Mouse (Mus musculus): ENCODE results near the gene Rbm47.

Gene Rbm47

DNA sequence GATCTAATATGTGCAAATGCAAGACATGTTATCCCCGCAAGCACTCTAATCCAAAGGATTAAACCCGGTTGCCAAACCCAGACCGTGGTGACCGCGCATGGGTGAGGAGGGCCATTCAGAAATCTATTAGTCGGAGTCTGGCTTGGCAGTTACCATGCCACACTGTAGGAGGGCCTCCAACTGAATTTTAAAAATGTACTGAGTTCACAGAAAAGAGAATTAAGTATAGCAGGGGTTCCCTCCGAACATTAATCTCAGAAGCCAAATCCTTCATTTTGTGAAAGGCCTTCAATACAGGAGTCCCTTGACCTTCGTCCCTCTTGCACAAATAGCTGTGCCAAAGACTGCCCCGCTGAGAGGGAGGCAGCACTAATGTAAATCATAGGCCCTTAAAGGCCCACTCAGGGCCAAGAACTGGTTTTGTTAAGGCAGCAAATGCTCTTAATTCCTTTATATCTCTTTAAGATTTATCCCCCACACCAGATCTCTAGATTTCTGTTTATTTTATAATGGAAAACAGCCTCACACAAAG lies 16.4 kb downstream of the Rbm47 start:
- peak; percentile 44 for DNase-seq

DNA sequence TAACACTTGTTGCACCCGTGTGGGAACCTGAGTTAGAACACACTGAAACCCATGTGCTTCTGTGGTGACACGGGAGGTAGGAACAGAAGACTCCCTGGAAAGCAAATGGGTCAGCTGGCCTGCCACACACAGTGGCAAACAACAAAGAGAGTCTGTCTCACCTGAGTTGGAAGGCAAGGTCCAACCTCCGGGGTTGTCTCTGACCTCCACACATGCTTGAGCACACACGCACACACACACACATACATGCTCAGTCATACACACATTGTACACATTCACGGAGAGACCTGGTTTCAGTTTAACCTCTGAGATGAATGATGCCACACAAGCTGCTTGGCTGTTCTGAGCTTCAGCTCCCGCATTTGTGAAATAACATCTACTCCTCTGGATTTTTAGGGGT lies 18.3 kb downstream of the Rbm47 start:
- DNase-seq: no peak

DNA sequence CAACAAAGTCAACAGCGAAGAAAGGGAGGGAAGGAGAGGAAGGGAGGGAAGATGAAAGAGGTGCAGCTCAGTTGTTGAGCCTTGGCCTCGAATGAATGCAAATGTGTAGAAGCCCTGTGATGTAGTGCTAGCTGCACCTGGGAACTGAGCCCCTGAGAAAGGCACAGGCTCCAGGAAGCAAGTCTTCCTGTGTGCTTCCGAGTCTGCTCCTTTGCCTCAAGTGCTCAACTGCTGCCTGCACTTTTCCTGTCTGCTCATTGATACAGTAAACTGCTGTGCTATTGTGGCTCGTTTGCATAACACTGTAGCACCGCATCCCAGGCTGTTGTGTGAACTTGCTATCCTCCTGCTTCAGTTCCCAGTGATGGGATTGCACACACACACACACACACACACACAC lies 19.4 kb downstream of the Rbm47 start:
- no peak for DNase-seq

DNA sequence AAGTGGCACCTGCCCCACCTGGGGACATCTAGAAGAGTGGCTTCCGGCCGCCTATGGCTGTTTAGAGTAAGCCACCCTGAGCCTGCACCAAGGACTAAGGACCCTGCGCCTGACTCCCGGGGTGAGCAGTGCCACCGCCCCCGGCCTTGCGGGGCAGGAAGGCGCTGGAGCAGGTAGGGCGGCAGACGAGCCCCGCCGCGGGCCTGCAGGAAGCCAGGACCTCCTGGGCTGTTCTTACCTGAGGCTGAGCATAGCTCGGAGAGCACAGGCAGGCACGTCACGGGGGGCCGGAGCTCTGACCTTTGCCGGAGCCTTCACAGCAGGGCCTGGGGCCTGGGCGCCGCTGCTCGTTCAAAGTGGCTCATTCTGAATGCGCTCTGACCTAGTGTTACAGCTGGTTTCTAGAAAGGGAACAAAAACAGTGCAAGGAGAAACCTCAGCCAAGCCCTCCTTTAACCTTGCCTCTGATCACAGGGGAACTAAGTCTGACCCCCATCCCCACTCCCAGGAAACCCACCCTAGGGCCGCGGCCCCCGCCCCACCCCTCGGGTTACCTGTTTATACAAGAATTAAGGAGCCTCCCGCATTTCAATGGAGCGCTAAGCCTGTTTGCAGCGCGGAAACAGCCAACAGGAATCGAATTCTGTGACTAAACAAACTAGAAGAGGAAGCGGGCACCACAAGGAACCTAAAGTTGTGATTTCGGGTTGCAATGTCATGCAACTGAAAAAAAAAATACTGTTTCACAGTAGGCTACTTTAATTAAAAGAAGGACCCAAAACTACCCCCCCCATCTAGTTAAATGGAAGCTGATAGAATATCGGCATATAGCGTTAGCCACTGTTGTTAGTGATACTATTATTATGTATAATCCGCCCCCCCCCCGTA lies 21.4 kb downstream of the Rbm47 start:
- peak; percentile 79 for DNase-seq

DNA sequence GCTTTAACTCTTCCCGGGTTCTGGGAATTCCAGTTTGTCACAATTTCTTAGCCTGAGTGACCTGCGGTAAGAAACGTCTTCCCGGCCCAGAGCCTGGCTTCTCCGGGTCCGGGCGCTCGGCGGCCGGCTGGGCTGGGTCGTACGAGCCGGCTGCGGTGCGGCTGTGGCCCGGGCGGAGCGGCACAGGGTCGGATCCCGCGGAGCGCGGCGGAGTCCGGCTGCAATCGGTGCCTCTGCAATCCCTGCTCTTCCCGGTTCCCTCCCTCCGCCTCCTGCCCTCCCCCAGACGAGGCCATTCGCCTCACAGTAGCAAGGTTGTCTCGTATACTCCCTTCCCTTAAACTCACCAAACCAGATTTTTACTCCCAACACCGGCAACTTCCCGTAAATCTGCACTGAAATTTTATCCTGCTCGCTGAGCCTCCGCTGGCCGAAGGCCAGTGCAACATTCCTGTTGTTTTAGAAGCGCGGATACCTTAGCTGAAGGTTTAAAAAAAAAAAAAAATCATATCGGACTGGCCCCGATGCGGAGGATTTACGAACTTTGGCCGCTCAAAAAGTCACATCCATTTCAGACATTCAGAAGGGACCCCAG lies 22.1 kb downstream of the Rbm47 start:
- DNase-seq: peak; percentile 80

DNA sequence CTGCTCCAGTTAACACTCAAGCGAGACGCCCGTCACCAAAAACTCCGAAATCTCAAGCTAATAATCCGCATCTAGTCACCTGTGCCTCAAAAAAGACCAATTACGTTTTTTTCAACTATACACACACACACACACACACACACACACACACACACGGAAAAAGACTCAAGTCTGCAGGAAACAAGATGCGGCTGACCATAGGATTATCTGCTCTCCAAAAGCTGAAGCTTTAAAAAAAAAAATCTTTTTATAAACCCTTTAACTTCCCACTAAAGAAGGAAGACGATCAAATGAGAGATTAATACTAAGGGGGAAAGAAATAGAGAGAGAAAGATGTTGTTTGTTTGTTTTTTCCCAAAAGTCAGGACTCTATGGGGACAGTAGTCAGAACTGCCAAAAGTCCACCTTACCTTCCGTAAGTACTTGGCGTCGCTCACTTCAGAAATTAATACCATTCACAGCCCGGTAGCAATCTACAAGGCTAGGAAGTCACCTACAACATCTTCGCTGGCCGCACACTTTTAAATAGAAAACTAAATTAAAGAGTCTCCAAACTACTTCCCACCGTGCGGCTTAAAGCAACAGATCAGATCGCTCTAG lies 22.7 kb downstream of the Rbm47 start:
- no peak for DNase-seq

DNA sequence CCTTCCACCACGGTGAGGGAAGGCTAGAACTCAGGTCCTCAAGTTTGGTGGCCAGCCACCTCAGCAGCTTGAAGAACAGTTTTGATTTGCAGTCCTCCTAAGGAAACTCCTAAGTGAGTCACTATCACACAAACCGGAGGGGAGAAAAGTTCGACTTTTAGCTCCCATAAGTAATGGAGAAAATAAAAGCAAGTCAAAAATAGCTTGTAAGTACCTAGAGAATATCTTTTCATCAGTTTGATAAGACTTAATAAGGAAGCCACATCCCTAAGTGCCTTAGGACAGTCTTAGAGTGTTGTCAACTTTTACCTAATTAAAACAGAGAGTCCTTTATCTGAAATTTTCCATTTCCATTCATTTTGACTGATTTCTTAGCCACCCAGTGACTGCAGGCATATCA lies 23.3 kb downstream of the Rbm47 start:
- DNase-seq: no peak

DNA sequence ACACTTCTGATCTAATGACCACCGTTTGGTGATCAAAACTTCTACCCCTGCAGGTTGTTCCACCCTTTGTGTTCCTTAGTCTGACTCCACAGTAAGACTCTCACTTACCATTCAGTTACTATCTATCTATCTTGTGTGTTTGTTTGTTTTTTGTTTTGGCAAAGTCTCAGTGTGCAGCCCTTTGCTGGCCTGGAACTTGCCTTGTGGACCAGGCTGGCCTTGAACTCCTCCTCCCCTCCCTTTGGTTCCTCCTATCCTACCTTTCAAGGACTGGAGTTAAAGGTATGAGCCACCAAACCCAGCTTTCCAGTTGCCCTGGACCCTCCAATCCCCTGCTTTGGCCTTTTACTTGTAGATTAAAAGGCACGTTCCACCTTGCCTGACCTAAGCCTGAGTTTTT lies 23.8 kb downstream of the Rbm47 start:
- no peak for DNase-seq

DNA sequence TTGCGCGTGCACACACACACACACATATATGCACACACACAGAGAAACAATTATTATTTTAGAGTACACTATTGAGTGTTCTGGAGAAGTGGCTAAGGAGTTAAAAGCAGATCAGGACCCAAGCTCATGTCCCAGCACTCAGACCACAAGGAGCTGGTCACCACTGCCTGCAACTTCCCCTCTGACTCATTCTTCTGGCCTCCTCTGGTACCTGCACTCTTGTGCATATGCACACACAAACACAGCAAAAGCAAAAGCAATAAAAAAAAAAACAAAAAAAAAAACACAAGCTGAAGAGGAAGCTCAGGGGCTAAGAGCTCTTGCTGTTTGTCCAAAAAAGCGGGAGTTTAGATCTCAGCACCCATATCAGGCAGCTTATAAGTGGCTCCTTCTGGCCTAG lies 25.6 kb downstream of the Rbm47 start:
- no peak for DNase-seq

DNA sequence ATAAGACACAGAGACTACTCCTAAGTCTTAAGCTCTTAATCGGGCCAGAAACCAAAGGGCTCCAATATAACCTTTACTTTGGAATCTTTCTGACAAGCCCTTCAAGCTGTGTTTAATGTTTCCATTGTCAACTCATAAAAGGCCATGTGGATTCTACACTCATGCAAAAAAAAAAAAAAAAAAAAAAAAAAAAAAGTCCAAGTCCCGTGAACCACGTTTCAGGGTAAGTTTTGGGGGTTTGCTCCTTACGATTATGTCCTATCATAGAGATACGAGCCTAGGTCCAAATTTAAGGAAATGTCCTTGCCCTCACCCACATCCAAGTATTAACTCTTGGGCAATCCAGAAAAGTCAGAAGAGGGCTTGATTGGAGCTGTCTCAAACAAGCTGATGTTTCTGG lies 27.3 kb downstream of the Rbm47 start:
- no peak for DNase-seq

DNA sequence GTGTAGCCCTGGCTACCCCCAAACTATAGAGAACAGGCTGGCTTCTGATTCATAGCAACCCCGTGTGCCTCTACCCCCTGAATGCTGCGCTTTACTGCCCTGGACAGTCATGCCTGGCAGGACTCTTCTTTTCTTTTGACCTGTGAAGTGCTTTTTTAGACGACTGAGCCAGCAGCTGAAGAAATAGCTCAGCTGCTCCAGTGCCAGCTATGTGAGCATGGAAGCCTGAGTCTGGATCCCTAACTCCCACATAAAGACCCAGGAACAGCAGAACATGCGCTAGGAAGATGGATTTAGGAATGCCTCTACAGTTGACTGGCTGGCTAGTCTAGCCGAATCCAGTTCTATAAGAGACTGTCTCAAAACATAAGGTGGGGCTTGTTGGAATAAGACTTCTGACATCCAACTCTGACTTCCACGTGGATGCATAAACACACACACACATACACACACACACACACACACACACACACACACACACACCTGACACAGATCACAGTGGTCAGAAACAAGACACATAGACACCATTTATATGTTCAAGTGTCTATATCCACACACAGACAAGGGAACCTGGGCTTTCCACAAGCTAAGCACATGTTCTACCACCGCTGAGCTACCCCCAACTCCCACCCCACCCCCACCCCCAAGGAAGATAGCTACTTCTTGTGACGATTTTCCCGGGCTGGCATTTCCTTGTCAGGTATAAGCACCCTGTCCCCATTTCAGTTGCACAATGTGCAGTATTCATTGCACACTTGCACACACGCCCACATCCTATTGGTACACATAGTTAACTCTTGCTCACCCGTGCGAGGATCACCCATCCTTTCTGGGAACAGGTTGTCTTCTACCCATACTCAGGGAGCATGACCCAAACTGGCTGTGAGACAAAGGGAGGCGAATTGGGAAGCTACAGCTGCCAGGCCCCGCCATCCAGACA lies 29.6 kb downstream of the Rbm47 start:
- DNase-seq: no peak

DNA sequence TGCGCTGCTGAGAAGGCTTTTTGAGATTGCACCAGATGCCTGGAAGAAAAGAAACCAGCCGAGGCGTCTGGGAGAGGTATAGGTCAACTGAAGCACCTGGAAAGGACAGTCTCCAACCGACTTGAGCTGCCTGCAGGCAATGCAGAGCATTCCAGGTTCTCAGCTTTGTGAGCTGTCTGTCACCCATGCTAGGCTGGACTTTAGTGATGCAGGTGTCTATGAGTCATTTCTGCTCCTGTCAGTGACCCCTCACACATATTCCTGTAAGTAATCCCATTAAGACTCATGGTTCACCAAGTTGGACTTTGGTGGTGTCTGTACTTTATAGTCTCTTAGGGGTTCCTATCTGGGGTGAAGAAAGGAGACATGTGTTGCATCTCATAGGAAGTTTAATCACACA lies 31.4 kb downstream of the Rbm47 start:
- peak; percentile 40 for DNase-seq

DNA sequence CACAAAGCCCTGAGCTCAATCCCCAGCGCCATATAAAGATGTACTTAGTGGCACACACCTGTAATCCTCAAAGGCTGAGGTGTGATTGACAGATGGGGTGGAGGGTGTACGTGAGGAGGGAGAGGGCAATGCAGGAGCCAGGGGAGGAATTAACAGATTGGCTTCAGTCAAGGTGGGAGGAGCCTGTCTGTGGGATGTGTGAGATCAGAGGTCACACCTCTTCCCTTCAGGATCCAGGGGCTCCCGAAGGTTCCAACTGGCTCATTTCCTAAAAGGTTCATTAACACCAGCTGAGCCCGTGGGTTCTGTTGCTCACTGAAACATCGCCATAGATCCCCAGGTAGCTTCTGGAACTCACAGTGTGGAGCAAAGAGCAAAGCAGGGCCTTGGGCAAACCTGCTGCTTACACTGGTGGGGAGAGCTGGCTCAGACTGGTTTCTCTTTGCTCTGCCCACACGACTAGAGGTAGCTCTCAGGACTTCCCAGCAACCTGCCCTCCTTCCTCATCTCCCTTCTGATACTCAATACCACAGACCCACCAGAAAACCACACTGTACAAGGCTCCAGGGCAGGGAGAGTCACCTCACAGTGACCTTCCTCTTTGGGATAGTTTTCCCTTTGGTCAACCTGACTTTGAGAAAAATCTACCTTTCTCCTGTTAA lies 33.2 kb downstream of the Rbm47 start:
- DNase-seq: peak; percentile 74

DNA sequence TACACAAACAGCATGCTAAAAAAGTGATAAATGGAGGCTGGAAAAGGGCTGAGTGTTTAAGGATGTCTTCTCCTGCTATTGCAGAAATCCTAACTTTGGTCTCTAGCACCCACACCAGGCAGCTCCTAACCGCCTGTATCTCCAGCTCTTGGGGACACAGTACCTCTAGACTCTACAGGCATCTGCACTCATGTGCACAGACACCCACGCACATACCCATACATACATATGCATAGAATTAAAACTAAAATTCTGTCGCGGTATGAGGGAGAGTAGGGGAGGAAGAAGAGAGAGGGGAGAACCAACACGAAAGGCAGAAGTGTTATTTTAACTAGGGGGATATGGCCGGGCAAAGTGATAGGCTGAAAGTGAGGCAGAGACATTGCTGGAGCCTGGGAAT lies 33.7 kb downstream of the Rbm47 start:
- DNase-seq: no peak

DNA sequence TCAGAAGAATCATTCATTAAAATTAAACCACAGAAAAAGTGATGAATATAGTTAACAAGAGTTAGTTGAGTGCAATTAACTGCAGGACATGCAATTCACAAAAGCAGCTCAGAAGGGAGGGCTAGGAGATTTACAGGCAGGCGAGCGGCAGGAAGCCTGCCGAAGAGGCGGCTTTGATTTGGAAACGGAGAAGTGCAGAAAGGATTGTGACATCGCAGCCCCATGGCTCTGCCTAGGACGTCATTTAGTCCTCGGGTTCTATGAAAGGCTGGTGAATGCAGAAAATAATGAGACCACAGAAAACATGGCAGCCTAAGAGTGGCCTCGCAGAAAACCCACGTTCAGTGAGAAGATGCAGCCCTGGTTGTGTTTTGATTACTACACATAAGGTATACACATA lies 34.3 kb downstream of the Rbm47 start:
- DNase-seq: no peak

DNA sequence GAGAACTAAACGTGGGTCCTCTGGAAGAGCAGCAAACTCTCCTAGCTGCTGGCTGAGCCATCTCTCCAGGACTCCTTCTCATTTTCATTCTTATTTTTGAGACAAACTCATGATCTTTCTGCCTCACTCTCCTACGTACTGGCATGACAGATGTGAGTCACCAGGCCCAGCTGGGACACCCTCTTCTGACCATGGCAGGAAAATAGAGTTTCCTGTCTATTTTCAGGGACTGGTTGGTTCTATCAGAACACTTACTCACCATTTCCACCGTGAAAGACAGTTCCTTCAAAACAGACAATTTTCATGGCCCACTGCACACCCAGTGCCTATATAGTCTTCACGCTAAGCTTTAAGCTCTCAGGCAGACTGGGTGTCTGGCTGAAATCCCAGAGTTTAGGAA lies 35.7 kb downstream of the Rbm47 start:
- DNase-seq: no peak

DNA sequence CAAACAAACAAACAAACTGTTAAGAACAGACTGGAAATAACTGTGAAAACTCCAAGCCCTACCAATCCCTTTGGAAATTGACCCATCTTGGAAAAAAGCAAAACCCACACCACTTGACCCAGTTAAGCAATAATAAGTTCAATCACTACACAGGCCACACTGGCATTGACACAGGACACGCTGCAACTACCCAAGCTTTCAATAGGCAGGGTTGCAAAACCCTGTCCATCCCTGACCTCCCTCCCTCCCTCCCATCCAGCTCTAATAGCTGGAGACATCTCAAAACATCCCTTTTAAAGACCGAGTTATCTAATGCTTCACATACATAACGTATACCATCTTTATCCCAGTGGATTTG lies 37.1 kb downstream of the Rbm47 start:
- DNase-seq: no peak

DNA sequence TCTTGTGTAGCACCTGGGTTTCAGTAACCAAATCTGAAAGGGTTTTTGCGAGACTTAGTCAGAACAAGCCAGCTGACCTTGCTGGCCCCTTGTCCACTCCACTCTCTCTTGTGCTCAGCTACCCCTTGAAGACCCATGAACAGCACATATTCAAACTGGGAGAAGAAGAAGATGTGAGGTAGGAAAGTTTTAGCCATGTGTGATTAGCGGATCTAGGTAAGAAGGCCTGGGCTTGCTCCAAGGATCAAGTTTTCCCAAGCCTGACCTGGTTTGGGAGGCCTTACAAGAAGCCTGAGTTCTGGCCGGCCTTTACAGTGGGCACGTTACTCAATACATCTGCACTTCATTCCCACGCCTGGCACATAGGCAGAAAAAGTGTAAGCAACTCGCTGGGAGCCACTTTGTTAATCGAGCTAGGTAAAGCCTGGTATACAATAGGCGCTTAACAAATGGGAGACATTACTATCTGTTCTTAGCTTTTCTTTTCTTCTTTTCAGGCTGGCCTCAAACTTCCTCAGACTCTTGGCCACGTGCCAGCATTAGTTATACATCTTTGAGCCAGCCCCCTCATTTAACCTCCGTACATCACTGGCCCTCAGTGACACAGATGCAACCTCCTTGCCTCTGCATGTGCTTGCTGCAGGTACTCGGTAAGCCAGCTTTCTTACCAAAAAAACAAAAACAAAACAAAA lies 37.6 kb downstream of the Rbm47 start:
- DNase-seq: no peak

DNA sequence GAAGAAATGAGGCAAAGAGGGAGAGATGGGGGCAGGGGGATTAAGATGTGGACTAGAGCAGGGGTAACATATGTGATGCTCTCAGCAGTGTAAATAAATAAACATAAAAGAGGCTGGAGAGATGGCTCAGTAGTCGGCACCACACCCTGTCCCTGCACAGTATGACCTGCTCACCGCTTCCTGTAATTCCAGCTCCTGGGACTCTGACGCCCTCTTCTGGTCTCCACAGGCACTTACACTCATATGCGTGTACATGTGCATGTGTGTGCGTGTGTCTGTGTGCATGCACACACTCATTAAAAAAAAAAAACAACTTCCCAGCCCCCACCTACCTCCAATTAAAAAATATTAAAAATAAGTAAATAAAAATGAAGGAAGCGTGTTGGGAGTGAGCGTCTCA lies 38.3 kb downstream of the Rbm47 start:
- DNase-seq: no peak

DNA sequence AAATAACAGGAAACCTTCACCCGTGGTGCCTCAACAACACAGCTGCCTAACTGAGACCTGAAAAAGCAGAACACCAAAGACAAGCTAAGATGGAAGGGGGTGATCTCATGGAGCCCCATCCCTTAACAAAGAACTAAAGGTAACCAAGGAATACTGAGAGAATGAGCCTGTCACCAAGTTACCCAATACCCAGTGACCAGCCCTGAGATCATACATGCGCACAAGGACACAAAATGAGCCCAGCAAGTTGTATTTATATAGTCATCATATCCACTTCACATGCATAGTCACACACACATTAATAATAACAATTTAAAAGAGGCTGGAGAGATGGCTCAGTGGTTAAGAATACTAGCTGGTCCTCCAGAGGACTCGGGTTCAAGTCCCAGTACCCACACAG lies 44.0 kb downstream of the Rbm47 start:
- DNase-seq: no peak

DNA sequence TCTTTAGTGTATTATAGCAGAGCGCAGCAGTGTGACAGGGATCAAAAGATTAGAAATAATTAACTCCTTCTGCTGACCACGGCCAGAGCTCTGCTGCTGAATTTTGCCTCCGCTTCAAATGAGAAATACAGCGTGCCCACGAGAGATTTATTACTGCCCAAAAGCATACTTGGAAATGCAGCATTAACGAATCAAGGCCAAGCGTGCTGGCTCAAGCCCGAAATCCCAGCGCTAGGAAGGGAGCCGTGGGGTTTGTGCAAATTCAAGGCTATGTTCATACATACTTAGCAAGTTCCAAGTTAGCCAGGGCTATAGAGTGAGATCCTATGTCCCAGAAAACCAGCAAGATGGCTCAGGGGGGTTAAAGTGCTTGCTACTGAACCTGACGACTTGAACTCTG lies 47.5 kb downstream of the Rbm47 start:
- DNase-seq: peak; percentile 44

DNA sequence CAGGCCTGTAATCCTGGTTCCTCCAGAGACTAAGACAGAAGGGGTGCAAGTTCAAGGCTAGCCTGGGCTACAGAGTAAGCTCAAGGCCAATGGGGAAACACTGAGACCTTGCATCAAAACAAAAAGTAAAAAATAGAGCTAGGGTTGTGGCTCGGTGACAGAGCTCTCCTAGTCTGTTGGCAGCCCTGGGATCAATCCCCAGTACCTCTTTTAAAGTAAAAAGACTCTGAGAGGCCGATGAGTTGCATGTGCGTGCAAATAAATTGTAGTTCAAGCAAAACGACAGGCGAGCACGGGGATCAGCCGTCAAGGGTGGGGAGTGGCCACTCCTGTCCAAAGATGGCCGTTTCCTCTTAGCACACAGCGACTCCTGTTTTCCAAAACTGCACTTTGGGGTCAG lies 48.0 kb downstream of the Rbm47 start:
- no peak for DNase-seq

All from kidney, adult 9 months (tissue).